Mouse (Mus musculus) liver, embryonic 14.5 days (tissue): ENCODE results near the gene Eef1b2.
"Not testable (repeated sequence)": the region's sequence is repeated elsewhere in the genome, so short reads cannot be mapped to it uniquely, and the experiment has no call there.

Source experiments
- CTCF ChIP-seq: IDR thresholded peaks from 2 replicates; pipeline ENCODE4 v1.5.1; 2016; ENCODE audit warnings: antibody characterized with exemption, low read depth, control low read depth
- EP300 ChIP-seq: IDR thresholded peaks from 2 replicates; pipeline ENCODE4 v1.6.1; 2016; ENCODE audit warnings: antibody characterized with exemption, low read depth

DNA sequence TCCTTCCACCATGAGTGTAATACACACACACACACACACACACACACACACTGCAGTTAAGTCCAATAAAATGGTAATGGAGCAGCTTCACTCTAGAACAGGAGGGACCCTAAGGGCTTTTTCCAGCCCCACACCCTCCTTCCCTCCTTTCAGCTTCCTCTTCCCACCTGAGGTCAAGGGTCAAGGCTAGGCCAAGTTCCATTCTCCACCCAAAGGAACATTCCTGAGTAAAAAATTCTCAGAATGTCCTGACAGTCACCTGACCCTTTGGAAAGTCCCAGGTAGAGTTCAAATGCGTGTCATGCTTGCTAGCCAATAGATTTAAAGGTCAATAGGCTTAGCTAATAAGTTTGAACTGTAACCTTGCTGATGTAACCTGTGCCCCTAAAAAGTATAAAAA is 38.0 kb upstream of the Eef1b2 start:
- TF ChIP-seq CTCF, EP300: not testable (repeated sequence)
